Mouse (Mus musculus) lung, postnatal 0 days (tissue): Measurements from ENCODE around the gene Gsg1.

ENCODE experiments used
- CTCF ChIP-seq: IDR thresholded peaks from 2 replicates; pipeline ENCODE4 v1.5.1; 2016; ENCODE audit warnings: antibody characterized with exemption, mild to moderate bottlenecking
- EP300 ChIP-seq: IDR thresholded peaks from 2 replicates; pipeline ENCODE4 v1.6.1; 2016; ENCODE audit warnings: antibody characterized with exemption, mild to moderate bottlenecking, control low read depth

DNA sequence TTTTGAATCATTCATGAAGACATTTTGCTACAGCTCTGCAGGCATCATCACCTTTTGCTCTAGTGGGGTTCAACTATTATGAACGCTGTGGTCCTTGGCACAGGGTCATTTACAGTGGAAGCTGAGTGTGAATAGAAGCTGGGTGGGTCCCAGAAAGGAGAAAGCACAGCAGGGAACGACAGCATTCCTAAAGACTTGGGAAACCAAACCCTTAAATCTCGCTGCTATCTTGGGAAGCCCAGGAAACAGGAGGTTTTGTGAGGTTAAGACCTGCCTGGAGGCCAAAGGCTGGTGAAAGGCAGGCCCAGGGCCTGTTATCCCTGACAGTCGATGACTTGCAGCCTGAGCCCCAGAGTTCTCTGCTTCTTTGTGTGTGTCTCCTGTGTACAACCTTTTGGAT is 15.9 kb downstream of the Gsg1 start:
- no peak for TF ChIP-seq CTCF
- no peak for TF ChIP-seq EP300
